Mouse (Mus musculus): ENCODE results near the gene Kcnq2. TPM values are rescaled to one million over a fixed set of nuclear protein-coding genes. Genes with fewer than 3 reads are reported as not detected.

Gene Kcnq2
- polyA plus RNA-seq, 1 experiment, result 105 TPM

GRCm38 (mm10) chr2:181156248-181157121 is 21.4 kb upstream of the Kcnq2 start, which contains the start of gene Eef1a2:
Gene Eef1a2, minus strand, starts transcription at chr2:181157014.
- TF ChIP-seq POLR2A (IDR thresholded peaks at IDR 0.05; ENCODE audit: borderline replicate concordance, extremely low read depth, insufficient read depth, insufficient read length, poor library complexity, severe bottlenecking), result 0 out of 2 replicates have a peak, but pooled peaks have one; percentile 8
- peak; percentile 20; the same call in 1 of the 2 replicates for TF ChIP-seq CTCF (IDR thresholded peaks at IDR 0.05; ENCODE audit: borderline replicate concordance, extremely low read depth, insufficient read depth, insufficient read length)
- peak; percentile 80 for DNase-seq (ENCODE audit: low read depth)

- TF ChIP-seq POLR2A (IDR thresholded peaks at IDR 0.05; ENCODE audit: borderline replicate concordance, extremely low read depth, insufficient read depth, insufficient read length, poor library complexity, severe bottlenecking), result no peak
- no peak for TF ChIP-seq CTCF (IDR thresholded peaks at IDR 0.05; ENCODE audit: borderline replicate concordance, extremely low read depth, insufficient read depth, insufficient read length)
- DNase-seq (ENCODE audit: low read depth), result no peak
Measured at GRCm38 (mm10) chr2:181155801-181156200, 20.7 kb upstream of the Kcnq2 start.

- TF ChIP-seq CTCF (IDR thresholded peaks at IDR 0.05; ENCODE audit: borderline replicate concordance, extremely low read depth, insufficient read depth, insufficient read length) (no peak), POLR2A (IDR thresholded peaks at IDR 0.05; ENCODE audit: borderline replicate concordance, extremely low read depth, insufficient read depth, insufficient read length, poor library complexity, severe bottlenecking) (no peak)
- DNase-seq (ENCODE audit: low read depth), result no peak
Measured at GRCm38 (mm10) chr2:181154831-181155415, 19.8 kb upstream of the Kcnq2 start.

DNA sequence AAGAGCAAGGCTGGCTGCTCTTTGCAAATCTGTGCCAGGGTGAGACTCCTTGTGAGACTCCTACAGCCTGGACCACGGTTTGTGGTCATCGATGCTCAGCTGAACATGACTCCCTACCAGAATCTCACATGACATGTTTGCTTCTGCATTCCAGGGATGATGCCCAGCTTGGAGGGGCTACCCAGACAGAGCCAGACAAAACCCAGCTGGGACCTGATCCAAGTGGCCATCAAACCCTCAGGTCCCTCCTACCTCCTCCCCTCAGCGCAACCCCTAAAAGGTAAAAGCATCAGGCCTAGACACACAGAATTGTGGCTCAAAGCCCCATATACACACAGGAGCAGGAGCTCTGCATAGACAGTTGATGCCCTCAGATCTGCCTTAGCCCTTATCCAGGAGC is 19.3 kb upstream of the Kcnq2 start:
- no peak for DNase-seq (ENCODE audit: low read depth)
- TF ChIP-seq CTCF (IDR thresholded peaks at IDR 0.05; ENCODE audit: borderline replicate concordance, extremely low read depth, insufficient read depth, insufficient read length) (no peak), POLR2A (IDR thresholded peaks at IDR 0.05; ENCODE audit: borderline replicate concordance, extremely low read depth, insufficient read depth, insufficient read length, poor library complexity, severe bottlenecking) (no peak)

DNA sequence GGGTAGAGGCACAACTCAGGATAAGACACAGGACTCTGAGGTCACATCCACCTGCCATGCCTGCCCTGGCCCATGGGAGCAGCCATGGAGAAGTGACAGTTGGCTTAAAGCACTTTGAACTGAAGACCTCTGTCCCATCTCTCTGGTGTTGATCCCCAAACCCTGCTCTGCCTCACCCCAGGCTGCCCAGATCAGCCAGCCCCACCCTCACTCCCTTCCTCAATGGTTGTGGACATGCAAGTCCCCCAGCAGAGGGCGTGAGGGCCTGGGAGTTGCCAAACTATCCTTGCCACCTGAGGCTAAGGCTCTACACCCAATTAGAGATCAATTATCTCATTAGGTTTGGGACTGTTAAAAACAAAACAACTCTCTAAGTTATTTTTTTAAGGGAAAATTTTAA is 18.7 kb upstream of the Kcnq2 start:
- TF ChIP-seq POLR2A (IDR thresholded peaks at IDR 0.05; ENCODE audit: borderline replicate concordance, extremely low read depth, insufficient read depth, insufficient read length, poor library complexity, severe bottlenecking) (no peak), CTCF (IDR thresholded peaks at IDR 0.05; ENCODE audit: borderline replicate concordance, extremely low read depth, insufficient read depth, insufficient read length) (peak; percentile 58)
- no peak for DNase-seq (ENCODE audit: low read depth)

- DNase-seq (ENCODE audit: low read depth), result no peak
- no peak for TF ChIP-seq POLR2A (IDR thresholded peaks at IDR 0.05; ENCODE audit: borderline replicate concordance, extremely low read depth, insufficient read depth, insufficient read length, poor library complexity, severe bottlenecking)
- TF ChIP-seq CTCF (IDR thresholded peaks at IDR 0.05; ENCODE audit: borderline replicate concordance, extremely low read depth, insufficient read depth, insufficient read length), result no peak
Measured at GRCm38 (mm10) chr2:181153131-181153530, 18.0 kb upstream of the Kcnq2 start.

GRCm38 (mm10) chr2:181152701-181153100 is 17.6 kb upstream of the Kcnq2 start:
- TF ChIP-seq POLR2A (IDR thresholded peaks at IDR 0.05; ENCODE audit: borderline replicate concordance, extremely low read depth, insufficient read depth, insufficient read length, poor library complexity, severe bottlenecking) (no peak), CTCF (IDR thresholded peaks at IDR 0.05; ENCODE audit: borderline replicate concordance, extremely low read depth, insufficient read depth, insufficient read length) (no peak)
- DNase-seq (ENCODE audit: low read depth), result no peak

DNA sequence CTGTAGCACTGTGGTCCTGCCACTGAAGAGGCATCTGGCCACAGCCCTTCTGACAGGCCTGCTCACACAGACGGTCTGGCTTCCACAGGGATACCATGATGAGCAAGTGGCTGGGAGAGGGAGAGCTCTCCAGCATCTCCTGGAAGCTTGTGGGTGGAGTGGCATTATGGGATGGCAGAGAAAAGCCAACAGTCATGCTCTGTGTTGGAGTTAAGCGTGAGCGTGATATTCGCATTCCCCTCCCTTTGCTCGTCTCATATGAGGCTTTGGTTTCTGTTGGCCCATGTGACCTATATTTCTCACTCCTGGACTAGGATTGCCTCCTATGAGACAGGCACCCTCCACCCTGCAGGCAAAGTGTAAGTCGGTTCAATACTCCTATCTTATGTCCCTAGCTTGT is 15.2 kb upstream of the Kcnq2 start:
- no peak for TF ChIP-seq POLR2A (IDR thresholded peaks at IDR 0.05; ENCODE audit: borderline replicate concordance, extremely low read depth, insufficient read depth, insufficient read length, poor library complexity, severe bottlenecking)
- no peak for TF ChIP-seq CTCF (IDR thresholded peaks at IDR 0.05; ENCODE audit: borderline replicate concordance, extremely low read depth, insufficient read depth, insufficient read length)

GRCm38 (mm10) chr2:181148318-181148955 is 13.3 kb upstream of the Kcnq2 start:
- TF ChIP-seq CTCF (IDR thresholded peaks at IDR 0.05; ENCODE audit: borderline replicate concordance, extremely low read depth, insufficient read depth, insufficient read length) (no peak), POLR2A (IDR thresholded peaks at IDR 0.05; ENCODE audit: borderline replicate concordance, extremely low read depth, insufficient read depth, insufficient read length, poor library complexity, severe bottlenecking) (no peak)
- peak; percentile 18 for DNase-seq (ENCODE audit: low read depth)

More for the DNA sequence above, 15.2 kb upstream of the Kcnq2 start:
- no peak for DNase-seq (ENCODE audit: low read depth)

GRCm38 (mm10) chr2:181147546-181148317 is 12.6 kb upstream of the Kcnq2 start:
- peak; percentile 84 for DNase-seq (ENCODE audit: low read depth)
- TF ChIP-seq CTCF (IDR thresholded peaks at IDR 0.05; ENCODE audit: borderline replicate concordance, extremely low read depth, insufficient read depth, insufficient read length) (no peak), POLR2A (IDR thresholded peaks at IDR 0.05; ENCODE audit: borderline replicate concordance, extremely low read depth, insufficient read depth, insufficient read length, poor library complexity, severe bottlenecking) (no peak)

Measured in brain, embryonic 14.5 days (tissue).